10 mouse cellular contexts compared by ENCODE assay signal in the genomic region with DNA sequence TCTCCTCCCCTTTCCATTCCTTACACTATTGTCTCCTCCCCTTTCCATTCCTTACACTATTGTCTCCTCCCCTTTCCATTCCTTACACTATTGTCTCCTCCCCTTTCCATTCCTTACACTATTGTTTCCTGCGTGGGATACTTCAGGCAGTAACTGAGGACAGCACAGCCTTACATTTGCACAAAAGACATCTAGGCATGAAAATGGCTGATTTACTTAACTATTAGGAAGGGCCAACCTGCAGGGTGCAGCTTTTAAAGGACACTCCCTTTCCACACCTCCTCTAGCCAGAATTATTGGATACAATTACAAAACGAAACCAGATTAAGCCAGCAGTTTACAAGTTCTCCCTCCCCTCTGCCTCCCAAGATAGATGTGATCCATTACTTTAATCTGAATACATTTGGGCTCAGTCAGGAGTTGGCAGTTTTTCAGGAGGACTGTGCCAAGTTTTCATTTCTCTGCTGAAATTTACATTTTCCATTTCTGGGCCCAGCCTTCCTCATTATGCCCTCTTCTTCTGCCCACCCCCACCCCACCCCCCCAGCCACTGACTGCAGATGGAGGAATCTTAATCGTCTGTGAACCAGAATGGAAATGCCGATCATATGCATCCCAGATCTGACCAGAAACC. TPM values are rescaled to one million over a fixed set of nuclear protein-coding genes. Genes with fewer than 3 reads are reported as not detected.
DNase-seq lines count a peak whose midpoint lies in the region; ATAC-seq and TF ChIP-seq lines count a peak whose summit lies in the region.
"Had no signal": no experiment of that assay in that cellular context is flagged by ENCODE, and none has a peak within 500 bp of the region (broad histone marks: within the 10 kb centered on the region; RNA-seq: fewer than 3 reads in every experiment).

No protein-coding gene starts in this region.

- H3K4me2 ChIP-seq in kidney, embryonic 15.5 days, result no peak overlapping the region
- H3K4me2 ChIP-seq in hindbrain, embryonic 16.5 days (ENCODE audit: low read length), result peak overlapping the region; percentile 20
- no peak overlapping the region for H3K4me2 ChIP-seq in midbrain, embryonic 13.5 days (replicated peaks)
- H3K4me2 ChIP-seq: neural tube, embryonic 12.5 days had no signal

- H3K4me3 ChIP-seq in kidney, adult 2 months (ENCODE audit: insufficient read depth, low read depth, low read length), result no peak overlapping the region
- H3K4me3 ChIP-seq in kidney, embryonic 15.5 days (replicated peaks), result no peak overlapping the region
- no peak overlapping the region for H3K4me3 ChIP-seq in hindbrain, embryonic 16.5 days (ENCODE audit: low read length)
- H3K4me3 ChIP-seq in midbrain, embryonic 13.5 days (replicated peaks), result no peak overlapping the region
- H3K4me3 ChIP-seq: neural tube, embryonic 12.5 days had no signal

- 50% methylated on average over 4 of the region's 4 CpGs for WGBS in kidney, adult 2 months
- 61% methylated on average over 4 of the region's 4 CpGs for WGBS in kidney, embryonic 15.5 days
- 24% methylated on average over 4 of the region's 4 CpGs for WGBS in hindbrain, embryonic 16.5 days
- 47% methylated on average over 4 of the region's 4 CpGs for WGBS in midbrain, embryonic 13.5 days

- TF ChIP-seq POLR2A in kidney, adult 2 months (IDR thresholded peaks at IDR 0.05; ENCODE audit: low read depth, low read length), result no peak

- H3K9ac ChIP-seq in kidney, embryonic 15.5 days, result no peak overlapping the region
- H3K9ac ChIP-seq in hindbrain, embryonic 16.5 days (ENCODE audit: low read depth, low read length), result no peak overlapping the region
- no peak overlapping the region for H3K9ac ChIP-seq in midbrain, embryonic 13.5 days (replicated peaks)
- H3K9ac ChIP-seq: neural tube, embryonic 12.5 days had no signal

- ATAC-seq in kidney, embryonic 15.5 days (replicated peaks; ENCODE audit: low FRiP score), result no peak
- peak; percentile 52 for ATAC-seq in hindbrain, embryonic 16.5 days
- no peak for ATAC-seq in midbrain, embryonic 13.5 days
- ATAC-seq: Patski had no signal

- no peaks in the 10 kb centered on the region for H3K4me1 ChIP-seq in kidney, adult 2 months (ENCODE audit: control insufficient read depth, insufficient read depth, low read length)
- H3K4me1 ChIP-seq in kidney, embryonic 15.5 days, result no peaks in the 10 kb centered on the region
- no peaks in the 10 kb centered on the region; the same call in 1 of the 2 replicates for H3K4me1 ChIP-seq in hindbrain, embryonic 16.5 days (ENCODE audit: control insufficient read depth, insufficient read depth, low read depth, low read length)
- H3K4me1 ChIP-seq in midbrain, embryonic 13.5 days (replicated peaks), result peaks cover 9% of the 10 kb centered on the region; the same call in 1 of the 2 replicates
- H3K4me1 ChIP-seq: neural tube, embryonic 12.5 days had no signal

- no peak overlapping the region for H3K27ac ChIP-seq in kidney, adult 2 months (ENCODE audit: insufficient read depth, low read depth, low read length)
- no peak overlapping the region for H3K27ac ChIP-seq in kidney, embryonic 15.5 days
- peak overlapping the region; percentile 29; the same call in 1 of the 2 replicates for H3K27ac ChIP-seq in hindbrain, embryonic 16.5 days (ENCODE audit: low read depth, low read length)
- H3K27ac ChIP-seq in midbrain, embryonic 13.5 days, result no peak overlapping the region
- H3K27ac ChIP-seq: neural tube, embryonic 12.5 days had no signal

- no peaks in the 10 kb centered on the region for H3K27me3 ChIP-seq in kidney, adult 2 months (replicated peaks; ENCODE audit: control insufficient read depth, insufficient read depth, low read length)
- no peaks in the 10 kb centered on the region for H3K27me3 ChIP-seq in kidney, embryonic 15.5 days
- H3K27me3 ChIP-seq in hindbrain, embryonic 16.5 days (replicated peaks; ENCODE audit: control insufficient read depth, insufficient read depth, low read length), result no peaks in the 10 kb centered on the region
- no peaks in the 10 kb centered on the region for H3K27me3 ChIP-seq in midbrain, embryonic 13.5 days
- H3K27me3 ChIP-seq: neural tube, embryonic 12.5 days; Patski had no signal

- H3K36me3 ChIP-seq in kidney, adult 2 months (ENCODE audit: control insufficient read depth, insufficient read depth, low read length), result no peaks in the 10 kb centered on the region
- no peaks in the 10 kb centered on the region for H3K36me3 ChIP-seq in kidney, embryonic 15.5 days
- H3K36me3 ChIP-seq in hindbrain, embryonic 16.5 days (ENCODE audit: control insufficient read depth, insufficient read depth, low read length), result no peaks in the 10 kb centered on the region
- no peaks in the 10 kb centered on the region for H3K36me3 ChIP-seq in midbrain, embryonic 13.5 days
- H3K36me3 ChIP-seq: neural tube, embryonic 12.5 days had no signal

- no peaks in the 10 kb centered on the region for H3K9me3 ChIP-seq in kidney, embryonic 15.5 days (replicated peaks)
- no peaks in the 10 kb centered on the region for H3K9me3 ChIP-seq in hindbrain, embryonic 16.5 days (ENCODE audit: control insufficient read depth, low read length)
- no peaks in the 10 kb centered on the region for H3K9me3 ChIP-seq in midbrain, embryonic 13.5 days
- H3K9me3 ChIP-seq: neural tube, embryonic 12.5 days had no signal

- DNase-seq in kidney, adult 2 months, result peak; percentile 11
- DNase-seq in adrenal gland, postnatal 36 days, result peak; percentile 57
- peak; percentile 76 for DNase-seq in right cerebral cortex, adult 18-20 months
- no peak for DNase-seq in cerebellum, adult 11-12 months
- DNase-seq in cerebellum, adult 9-10 months, result no peak

- TF ChIP-seq CTCF in kidney, adult 2 months (conservative IDR thresholded peaks at IDR 0.05; ENCODE audit: insufficient read depth, insufficient read length, low read depth, low read length), result no peak

RNA-seq across cellular contexts. Expression of a gene that starts 15.6 kb away (rescaled TPM):
- 3.2 and 4.4 TPM in 2 replicates for polyA plus RNA-seq in kidney, adult 2 months (2012; rRNA removed)
- polyA plus RNA-seq in kidney, embryonic 15.5 days (2015; fragmentation: Nextera tagmentation; extraction: Ambion mirVana), result 23.2 and 24.4 TPM in 2 replicates
- 100 to 1,000 TPM in 1 of 2 experiments, 10 to 100 TPM in 1; 84.2 to 108 TPM for total RNA-seq in adrenal gland, postnatal 36 days (2021)
- 24.0 and 31.0 TPM in 2 replicates for polyA plus RNA-seq in hindbrain, embryonic 16.5 days (2015; fragmentation: Nextera tagmentation; extraction: Ambion mirVana)
- polyA plus RNA-seq in midbrain, embryonic 13.5 days (2015; fragmentation: Nextera tagmentation; extraction: Ambion mirVana), result 35.8 and 38.7 TPM in 2 replicates

RNA-seq across cellular contexts. Expression of a gene that starts 54.3 kb away (rescaled TPM):
- 6.5 and 7.7 TPM in 2 replicates for polyA plus RNA-seq in kidney, adult 2 months (2012; rRNA removed)
- 43.6 and 45.3 TPM in 2 replicates for polyA plus RNA-seq in kidney, embryonic 15.5 days (2015; fragmentation: Nextera tagmentation; extraction: Ambion mirVana)
- total RNA-seq in adrenal gland, postnatal 36 days (2021), result 10 to 100 TPM; 33.3 to 38.1 TPM
- polyA plus RNA-seq in hindbrain, embryonic 16.5 days (2015; fragmentation: Nextera tagmentation; extraction: Ambion mirVana), result 132 and 134 TPM in 2 replicates
- polyA plus RNA-seq in midbrain, embryonic 13.5 days (2015; fragmentation: Nextera tagmentation; extraction: Ambion mirVana), result 165 and 177 TPM in 2 replicates

Comparison
In these comparisons a context has a peak if more than half of its experiments do, and no peak if none do; other contexts are left out.
1. DNase-seq: peak in kidney, adult 2 months (single experiment), adrenal gland, postnatal 36 days (2 of 2) and right cerebral cortex, adult 18-20 months (single experiment); none in cerebellum, adult 11-12 months (single experiment) and cerebellum, adult 9-10 months (single experiment).